Mouse (Mus musculus) MEL (cell line): ENCODE data around the gene Ctnnd2. TPM values are rescaled to one million over a fixed set of nuclear protein-coding genes. Genes with fewer than 3 reads are reported as not detected.

Source experiments
- DNase-seq: peaks from one replicate; pipeline ENCODE4 v3.0.0; 2011; ENCODE audit warnings: low read depth, low spot score
- H3K27ac ChIP-seq: 2 replicates; pipeline ENCODE4 v1.5.1; 2012; ENCODE audit warnings: low read depth, mild to moderate bottlenecking, control low read depth, low read length, moderate library complexity; ENCODE audit not compliant: control insufficient read depth
- H3K27me3 ChIP-seq, 2 experiments: fragments of 150-350 bp in 1 of 2; sonication (generic) in 1 of 2; 2 replicates each; pipeline ENCODE4 v1.6.1; 2012; ENCODE audit warnings: low read length in 2 of 2, mild to moderate bottlenecking in 2 of 2, improper control_type of control experiment in 1 of 2, moderate library complexity in 1 of 2; ENCODE audit not compliant: insufficient read depth in 2 of 2, control insufficient read depth in 1 of 2
- H3K36me3 ChIP-seq, 2 experiments: 2 replicates each; pipeline ENCODE4 v1.6.1; 2012 to 2014; ENCODE audit warnings: low read length in 2 of 2, improper control_type of control experiment in 1 of 2, inconsistent platforms in 1 of 2, mild to moderate bottlenecking in 1 of 2; ENCODE audit not compliant: insufficient read depth in 2 of 2, control insufficient read depth in 1 of 2
- H3K4me1 ChIP-seq, 2 experiments: fragments of 150-350 bp in 1 of 2; sonication (generic) in 1 of 2; 2 replicates each; pipeline ENCODE4 v1.6.1; 2012; ENCODE audit warnings: low read length in 2 of 2, improper control_type of control experiment in 1 of 2, mild to moderate bottlenecking in 1 of 2; ENCODE audit not compliant: insufficient read depth in 2 of 2, control insufficient read depth in 1 of 2
- H3K4me3 ChIP-seq, 2 experiments: fragments of 150-350 bp in 1 of 2; sonication (generic) in 1 of 2; 2 replicates each; pipeline ENCODE4 v1.5.1; 2012; ENCODE audit warnings: low read depth in 2 of 2, low read length in 2 of 2, mild to moderate bottlenecking in 2 of 2, moderate library complexity in 2 of 2, control low read depth in 1 of 2, improper control_type of control experiment in 1 of 2; ENCODE audit not compliant: control insufficient read depth in 1 of 2, insufficient read depth in 1 of 2
- H3K79me2 ChIP-seq: 2 replicates; pipeline ENCODE4 v1.6.1; 2012; ENCODE audit warnings: mild to moderate bottlenecking, low read length, moderate library complexity; ENCODE audit not compliant: control insufficient read depth, poor library complexity, insufficient read depth
- H3K9ac ChIP-seq: 2 replicates; pipeline ENCODE4 v1.6.1; 2012; ENCODE audit warnings: low read depth, mild to moderate bottlenecking, control low read depth, low read length, moderate library complexity; ENCODE audit not compliant: control insufficient read depth, poor library complexity, severe bottlenecking
- H3K9me3 ChIP-seq: fragments of 150-350 bp; sonication (generic); replicated peaks from 2 replicates; pipeline ENCODE4 v1.6.1; 2012; ENCODE audit warnings: mild to moderate bottlenecking, low read length, improper control_type of control experiment, moderate library complexity; ENCODE audit not compliant: insufficient read depth
- CHD2 ChIP-seq: IDR thresholded peaks from 2 replicates; pipeline ENCODE4 v1.6.1; 2011; ENCODE audit warnings: low read length, improper control_type of control experiment
- ELF1 ChIP-seq: IDR thresholded peaks from 2 replicates; pipeline ENCODE4 v1.6.1; 2014; ENCODE audit warnings: low read depth, mild to moderate bottlenecking, inconsistent platforms, low read length, improper control_type of control experiment, moderate library complexity
- EP300 ChIP-seq, 2 experiments: IDR thresholded peaks; 2 replicates each; pipeline ENCODE4 v1.6.1; 2011; ENCODE audit warnings: improper control_type of control experiment in 2 of 2, low read length in 2 of 2, low read depth in 1 of 2, mild to moderate bottlenecking in 1 of 2
- JUND ChIP-seq: IDR thresholded peaks from 2 replicates; pipeline ENCODE4 v1.6.1; 2011; ENCODE audit warnings: low read depth, mild to moderate bottlenecking, improper control_type of control experiment, low read length
- MAFK ChIP-seq: IDR thresholded peaks from 2 replicates; pipeline ENCODE4 v1.6.1; 2011; ENCODE audit warnings: low read depth, mild to moderate bottlenecking, low read length, improper control_type of control experiment, borderline replicate concordance
- MEF2A ChIP-seq: IDR thresholded peaks from 2 replicates; pipeline ENCODE4 v1.6.1; 2014; ENCODE audit warnings: low read depth, mild to moderate bottlenecking, inconsistent platforms, low read length, improper control_type of control experiment; ENCODE audit not compliant: poor library complexity, insufficient replicate concordance, severe bottlenecking; ENCODE audit errors: extremely low read depth
- MXI1 ChIP-seq: IDR thresholded peaks from 2 replicates; pipeline ENCODE4 v1.6.1; 2011; ENCODE audit warnings: mild to moderate bottlenecking, low read depth, low read length, improper control_type of control experiment
- MYB ChIP-seq: IDR thresholded peaks from 2 replicates; pipeline ENCODE4 v1.6.1; 2011; ENCODE audit warnings: mild to moderate bottlenecking, low read depth, low read length, improper control_type of control experiment
- POLR2AphosphoS2 ChIP-seq: IDR thresholded peaks from 2 replicates; pipeline ENCODE4 v1.6.1; 2011; ENCODE audit warnings: low read length, improper control_type of control experiment
- POLR2AphosphoS5 ChIP-seq: IDR thresholded peaks from 2 replicates; pipeline ENCODE4 v1.6.1; 2012; ENCODE audit warnings: low read depth, borderline replicate concordance, mild to moderate bottlenecking, inconsistent platforms, low read length, moderate library complexity, mixed read lengths
- RCOR1 ChIP-seq: IDR thresholded peaks from 2 replicates; pipeline ENCODE4 v1.6.1; 2012; ENCODE audit warnings: low read depth, mild to moderate bottlenecking, inconsistent platforms, low read length, improper control_type of control experiment
- SIN3A ChIP-seq: IDR thresholded peaks from 2 replicates; pipeline ENCODE4 v1.6.1; 2012; ENCODE audit warnings: low read length, improper control_type of control experiment, inconsistent platforms
- TCF12 ChIP-seq: IDR thresholded peaks from 2 replicates; pipeline ENCODE4 v1.6.1; 2014; ENCODE audit warnings: low read depth, mild to moderate bottlenecking, inconsistent platforms, low read length, improper control_type of control experiment, moderate library complexity
- UBTF ChIP-seq: IDR thresholded peaks from 2 replicates; pipeline ENCODE4 v1.6.1; 2012; ENCODE audit warnings: low read depth, mild to moderate bottlenecking, inconsistent platforms, low read length, improper control_type of control experiment, moderate library complexity, borderline replicate concordance; ENCODE audit not compliant: insufficient read depth
- USF1 ChIP-seq: IDR thresholded peaks from 2 replicates; pipeline ENCODE4 v1.6.1; 2014; ENCODE audit warnings: low read depth, mild to moderate bottlenecking, inconsistent platforms, low read length, improper control_type of control experiment, moderate library complexity
- ZC3H11A ChIP-seq: IDR thresholded peaks from 2 replicates; pipeline ENCODE4 v1.6.1; 2012; ENCODE audit warnings: low read depth, mild to moderate bottlenecking, inconsistent platforms, low read length, improper control_type of control experiment
- ZNF384 ChIP-seq: IDR thresholded peaks from 2 replicates; pipeline ENCODE4 v1.6.1; 2012; ENCODE audit warnings: low read depth, mild to moderate bottlenecking, inconsistent platforms, low read length, improper control_type of control experiment
- polyA plus RNA-seq, 2 experiments: library from polyadenylated mRNA; stranded (reverse) in 1 of 2; unstranded in 1 of 2; fragments of >175 nt in 1 of 2; fragments of >200 nt in 1 of 2; gene quantifications; 2 replicates each; pipeline versions ENCODE4 v1.2.1 to v1.2.4; 2012; ENCODE audit warnings: low replicate concordance in 2 of 2, low read depth in 1 of 2; ENCODE audit not compliant: insufficient read length in 2 of 2, insufficient read depth in 1 of 2, missing spikeins in 1 of 2
- total RNA-seq: library from RNA; depleted of rRNA; stranded (reverse); fragments of 300-350 nt; gene quantifications from 2 replicates; pipeline ENCODE4 v1.2.3, GENCODE M21; 2012

Ctnnd2 gene
- total and polyA plus RNA-seq, 3 experiments = 0.03 TPM; not detected in 2

DNA sequence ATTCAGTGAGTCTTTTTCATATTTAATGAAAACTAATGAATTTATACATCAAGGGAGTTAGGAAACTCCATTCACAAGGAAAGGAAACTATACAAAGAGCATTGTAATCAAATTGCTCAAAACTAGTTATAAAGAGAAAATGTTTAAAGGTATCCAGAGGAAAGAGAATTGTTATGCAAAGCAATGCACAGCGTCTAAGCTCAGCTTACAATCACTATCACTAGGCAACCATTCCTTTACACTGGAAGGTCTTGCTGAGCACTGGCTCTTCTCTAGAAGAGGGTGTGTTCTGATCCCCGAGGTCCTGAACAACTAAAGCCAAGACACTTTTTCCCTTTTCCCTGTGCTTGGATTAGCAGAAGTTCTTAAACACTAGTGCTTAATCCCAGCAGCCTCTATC is 735.6 kb downstream of the Ctnnd2 start:
- no peak overlapping the region for H3K27ac ChIP-seq
- H3K9ac ChIP-seq = no peak overlapping the region
- DNase-seq = no peak
- H3K79me2 ChIP-seq = no peaks in the 10 kb centered on the region
- H3K9me3 ChIP-seq = no peaks in the 10 kb centered on the region
- no peak overlapping the region for H3K4me3 ChIP-seq
- H3K4me1 ChIP-seq = no peaks in the 10 kb centered on the region
- H3K27me3 ChIP-seq = no peaks in the 10 kb centered on the region
- H3K36me3 ChIP-seq = no peaks in the 10 kb centered on the region
- TF ChIP-seq ZNF384 (no peak), POLR2AphosphoS5 (no peak), MAFK (no peak), MXI1 (no peak), USF1 (no peak), UBTF (no peak), MEF2A (no peak), ELF1 (no peak), TCF12 (no peak), EP300 (IDR thresholded peaks at IDR 0.05; ENCODE audit: low read depth in 1 of 2, low read length in 2 of 2) (no peak), SIN3A (no peak), MYB (no peak)
- TF ChIP-seq, all 39 proteins: peak for 0

DNA sequence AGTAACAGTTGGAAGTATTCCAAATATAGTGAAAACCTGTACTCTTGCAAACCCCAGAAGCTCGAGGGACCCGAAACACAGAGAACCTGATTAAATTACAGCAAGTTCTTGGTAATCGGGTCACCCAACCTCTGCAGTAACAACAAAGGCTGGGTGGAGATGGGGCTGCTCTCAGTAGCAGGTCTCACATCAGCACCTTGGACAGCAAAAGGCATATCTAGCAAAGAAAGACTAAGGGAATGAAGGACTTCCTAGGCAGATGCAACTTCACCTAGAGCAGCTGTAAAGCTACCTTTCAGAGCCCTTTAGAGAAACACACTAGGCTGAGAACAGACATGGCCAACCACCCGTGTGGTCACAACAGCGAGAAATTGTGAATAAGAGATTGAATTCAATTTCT is 741.0 kb downstream of the Ctnnd2 start:
- H3K9me3 ChIP-seq = no peaks in the 10 kb centered on the region
- no peak overlapping the region for H3K27ac ChIP-seq
- H3K4me3 ChIP-seq = no peak overlapping the region
- no peaks in the 10 kb centered on the region for H3K27me3 ChIP-seq
- H3K79me2 ChIP-seq = no peaks in the 10 kb centered on the region
- no peak overlapping the region for H3K9ac ChIP-seq
- no peaks in the 10 kb centered on the region for H3K4me1 ChIP-seq
- peak; percentile 27 for DNase-seq
- no peaks in the 10 kb centered on the region for H3K36me3 ChIP-seq
- TF ChIP-seq RCOR1 (no peak), MEF2A (no peak), ZNF384 (no peak), ZC3H11A (no peak), UBTF (no peak), JUND (no peak), CHD2 (no peak), POLR2AphosphoS2 (no peak)
